Mouse (Mus musculus) ES-Bruce4 (cell line): ENCODE data around the gene Mpv17l.

Experiments
- CTCF ChIP-seq: IDR thresholded peaks from one replicate; pipeline ENCODE4 v1.8.1; 2011; ENCODE audit warnings: low read depth, low read length
- EP300 ChIP-seq: IDR thresholded peaks from 2 replicates; pipeline ENCODE4 v1.6.1; 2011; ENCODE audit warnings: low read depth, low read length; ENCODE audit not compliant: insufficient read depth
- POLR2A ChIP-seq: IDR thresholded peaks from one replicate; pipeline ENCODE4 v1.8.1; 2011; ENCODE audit warnings: low read length; ENCODE audit not compliant: insufficient read depth

- TF ChIP-seq CTCF (no peak), POLR2A (no peak), EP300 (no peak)
Measured at GRCm38 (mm10) chr16:13944178-13944577, 41.2 kb downstream of the Mpv17l start.
